Mouse (Mus musculus): ENCODE results near the gene Rad54l2.

Gene Rad54l2

DNA sequence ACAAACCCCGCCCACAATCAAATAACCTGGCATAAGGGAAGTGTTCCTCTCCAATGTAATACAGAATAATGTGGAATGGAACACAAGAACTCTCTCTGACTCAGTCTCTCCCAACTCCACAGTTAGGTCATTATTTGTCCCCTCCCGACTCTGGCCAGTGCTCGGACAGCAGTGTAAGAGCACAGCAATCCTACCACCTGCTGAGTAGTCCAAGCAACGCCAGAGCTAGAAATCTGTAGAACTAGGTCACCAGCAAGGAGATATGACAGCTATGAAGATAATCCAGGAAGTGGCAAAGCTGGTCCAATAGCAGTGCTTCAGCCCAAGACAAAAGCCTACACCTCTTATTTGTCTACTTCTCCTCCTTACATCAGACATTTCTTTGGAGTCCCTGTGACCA is 112.4 kb downstream of the Rad54l2 start:
- no peak for DNase-seq (ENCODE audit: low spot score in 2 of 2)

GRCm38 (mm10) chr9:106675965-106676364 is 113.0 kb downstream of the Rad54l2 start:
- no peak for DNase-seq (ENCODE audit: low spot score in 2 of 2)

DNA sequence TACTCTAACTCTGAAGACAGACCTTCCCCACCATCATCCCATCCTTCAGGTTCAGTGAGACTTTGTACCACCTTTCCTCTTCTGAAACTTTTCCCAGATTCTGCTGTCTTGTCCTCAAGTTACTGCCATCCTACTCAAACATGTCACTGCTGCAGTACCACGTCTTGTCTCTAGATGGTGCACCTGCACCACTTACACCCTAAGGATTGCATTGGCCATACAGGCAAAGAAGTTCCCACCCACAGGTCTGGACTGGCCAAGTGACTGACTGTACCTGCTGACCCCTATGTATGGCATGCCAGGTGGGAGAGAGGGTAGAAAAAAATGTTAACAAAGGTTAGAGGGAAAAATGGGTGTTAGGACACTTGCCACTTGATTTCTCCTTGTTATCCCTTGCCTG is 113.5 kb downstream of the Rad54l2 start:
- DNase-seq (ENCODE audit: low spot score in 2 of 2) = peak; percentile 75 to 84

DNA sequence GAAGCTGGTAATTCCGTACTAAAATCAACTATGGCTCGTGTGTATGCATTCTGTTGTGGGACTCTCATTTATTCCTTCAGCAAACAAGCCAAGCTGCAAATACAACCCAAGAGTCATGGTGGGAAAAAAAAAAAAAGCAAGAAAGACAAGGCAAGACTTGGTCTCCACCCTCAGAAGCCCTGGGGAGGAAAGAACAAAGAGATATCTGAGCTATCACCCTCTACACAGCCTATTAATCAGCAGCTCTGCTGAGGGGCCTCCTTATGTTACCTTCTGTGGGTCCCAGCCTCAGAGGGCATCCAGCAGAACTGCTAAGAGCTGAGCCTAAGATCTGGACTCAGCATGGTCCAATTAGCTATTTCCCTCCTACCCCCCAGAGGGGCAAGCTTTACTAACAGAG is 115.1 kb downstream of the Rad54l2 start:
- no peak for DNase-seq (ENCODE audit: low spot score in 2 of 2)

DNA sequence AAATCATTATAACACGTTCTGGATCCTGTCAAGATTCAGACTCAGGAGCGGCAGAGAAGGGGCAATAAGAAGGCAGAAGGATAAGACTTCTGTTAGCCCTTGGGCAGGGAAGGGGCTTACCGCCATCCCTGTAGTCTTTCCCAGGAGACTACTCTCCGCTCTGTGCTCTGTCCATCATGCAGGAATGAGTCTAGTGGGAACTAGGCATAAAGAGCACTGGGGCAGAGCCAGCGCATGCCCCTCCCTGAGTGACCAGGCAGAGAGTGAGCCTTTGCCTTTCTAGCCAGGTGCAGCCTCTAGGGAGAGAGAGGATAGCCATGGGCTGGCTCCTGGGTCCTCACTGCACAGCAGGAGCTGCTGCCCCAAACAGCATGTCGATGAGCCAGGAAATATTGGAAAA is 124.1 kb downstream of the Rad54l2 start:
- no peak for DNase-seq (ENCODE audit: low spot score in 2 of 2)

DNA sequence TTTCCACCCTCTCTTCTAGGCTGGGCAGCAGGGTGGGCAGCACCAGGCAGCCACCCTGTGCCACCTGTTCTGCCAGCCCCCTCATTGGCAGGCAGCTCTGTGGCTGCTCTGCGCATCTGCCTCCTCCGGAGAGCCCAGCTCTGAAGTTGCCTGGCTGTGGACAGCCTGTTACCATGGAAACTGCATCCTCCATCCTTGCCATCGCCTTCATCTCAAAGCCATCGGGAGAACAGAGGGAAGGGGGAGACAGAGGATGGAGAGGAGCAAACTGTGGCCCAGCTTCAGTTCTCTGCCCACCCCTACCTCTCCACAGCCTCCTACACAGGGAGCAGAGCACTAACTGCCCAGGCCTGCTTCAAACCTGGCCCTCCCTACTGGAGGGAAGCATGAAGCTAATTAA is 124.6 kb downstream of the Rad54l2 start:
- DNase-seq (ENCODE audit: low spot score in 2 of 2) = peak; percentile 55 to 73

DNA sequence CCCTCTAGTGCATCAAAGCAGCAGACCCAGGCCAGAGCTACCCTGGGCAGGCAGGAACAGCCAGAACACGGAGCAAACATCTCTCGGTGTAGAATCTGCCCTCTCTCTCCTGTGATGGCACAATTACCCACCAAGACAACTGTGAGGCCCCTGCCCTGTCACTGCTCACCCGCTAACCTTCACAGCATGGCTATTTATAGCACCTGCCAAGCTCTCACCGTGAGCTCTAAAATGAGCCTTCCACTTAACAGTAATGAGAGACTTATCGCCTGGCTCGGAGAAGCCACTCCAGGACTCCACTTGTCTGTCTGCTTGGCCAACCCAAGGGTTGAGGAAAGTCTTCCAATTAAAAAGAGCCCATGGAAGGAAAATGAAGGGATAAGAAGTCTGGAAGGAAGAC is 125.8 kb downstream of the Rad54l2 start:
- DNase-seq (ENCODE audit: low spot score in 2 of 2) = no peak

DNA sequence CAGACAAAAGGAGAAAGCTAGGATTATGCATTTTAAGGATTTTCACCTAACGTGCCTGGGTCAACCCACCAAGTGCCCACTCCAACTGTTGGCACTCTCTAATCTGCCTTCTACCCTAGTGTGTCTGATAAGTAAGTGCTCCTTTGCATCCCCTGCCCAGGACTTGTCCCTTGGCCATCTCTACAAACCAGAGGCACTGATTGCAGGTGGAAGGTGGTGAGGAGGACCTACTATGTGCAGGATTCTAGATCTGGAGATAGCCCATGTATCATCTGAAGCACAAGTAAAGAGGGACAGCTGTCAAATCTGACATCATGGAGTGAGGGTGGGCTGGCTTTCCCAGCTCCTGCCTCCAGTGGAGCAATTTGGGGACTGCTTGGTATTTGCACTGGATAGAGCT is 129.1 kb downstream of the Rad54l2 start:
- DNase-seq (ENCODE audit: low spot score in 2 of 2) = no peak

DNA sequence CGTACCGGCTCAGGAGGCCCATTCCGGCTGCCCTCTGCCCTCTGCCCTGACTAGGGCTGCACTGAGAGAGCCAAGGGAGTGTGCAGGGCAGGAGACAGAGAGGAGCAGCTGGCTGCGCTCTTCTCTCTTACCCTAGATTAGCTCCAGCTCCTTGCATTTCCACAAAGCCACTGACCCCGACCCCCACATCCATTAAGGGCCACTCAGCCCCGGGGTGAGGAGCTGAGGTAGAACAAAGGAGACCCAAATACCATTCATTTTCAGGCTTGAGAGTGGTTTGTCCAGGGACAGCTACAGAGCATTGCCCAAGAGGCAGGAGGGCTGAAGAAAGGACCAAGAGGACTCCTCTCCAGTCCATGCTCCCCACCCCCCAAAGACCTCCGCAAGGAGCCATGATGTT is 129.6 kb downstream of the Rad54l2 start:
- DNase-seq (ENCODE audit: low spot score in 2 of 2) = no peak

DNA sequence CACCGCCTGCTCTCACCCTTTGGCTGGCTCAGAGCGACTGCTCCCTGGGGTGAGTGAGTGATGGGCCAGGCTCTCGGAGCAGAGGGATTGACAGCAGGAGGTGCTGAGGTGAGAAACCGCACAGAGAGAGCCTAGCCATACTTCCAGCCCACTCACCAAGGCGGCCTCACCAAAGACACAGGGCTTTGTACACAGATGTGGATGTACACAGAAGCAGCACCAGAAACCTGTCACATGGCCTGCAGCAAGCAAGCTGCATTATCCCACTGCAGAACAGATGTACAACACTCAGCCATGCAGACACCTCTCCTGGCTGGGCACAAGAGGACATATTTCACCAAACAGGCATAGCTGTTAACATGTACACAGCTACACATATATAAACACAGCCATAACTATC is 131.4 kb downstream of the Rad54l2 start:
- no peak for DNase-seq (ENCODE audit: low spot score in 2 of 2)

- DNase-seq (ENCODE audit: low spot score in 2 of 2) = no peak
These were observed 132.2 kb downstream of the Rad54l2 start for GRCm38 (mm10) chr9:106656820-106657219.

- no peak for DNase-seq (ENCODE audit: low spot score in 2 of 2)
These were observed 132.9 kb downstream of the Rad54l2 start, which contains the start of gene Grm2 for GRCm38 (mm10) chr9:106655884-106656720. Grm2 (minus strand) TSS chr9:106656082.

GRCm38 (mm10) chr9:106652720-106653119 is 136.3 kb downstream of the Rad54l2 start:
- DNase-seq (ENCODE audit: low spot score in 2 of 2) = no peak

- no peak for DNase-seq (ENCODE audit: low spot score in 2 of 2)
These were observed 141.8 kb downstream of the Rad54l2 start for GRCm38 (mm10) chr9:106647226-106647625.

DNA sequence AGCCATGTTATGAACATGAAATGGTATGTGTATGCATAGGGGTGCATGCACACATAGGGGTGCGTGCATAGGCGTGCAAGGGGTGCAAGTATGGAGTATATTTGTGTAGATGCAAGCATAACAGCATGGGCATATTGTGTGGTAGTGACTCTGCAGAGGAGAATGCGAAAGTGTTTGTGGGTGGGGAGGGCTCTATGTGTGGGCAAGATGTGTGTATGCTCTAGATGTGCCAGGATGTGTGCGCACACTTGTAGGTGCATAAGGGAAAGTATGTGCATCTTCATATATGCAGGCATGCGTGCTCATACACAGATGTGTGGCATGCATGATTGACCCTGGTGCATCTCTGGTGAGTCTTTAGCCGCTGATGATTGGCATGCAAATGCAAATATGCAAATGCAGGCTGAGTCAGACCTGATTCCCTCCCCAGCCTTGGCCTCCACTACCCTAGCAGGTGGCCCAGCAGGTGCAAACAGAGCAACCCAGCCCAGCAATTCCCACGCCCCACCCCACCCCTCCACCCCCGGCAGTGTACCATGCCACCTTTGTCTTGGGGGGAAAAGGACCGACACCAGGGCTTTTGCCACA is 143.2 kb downstream of the Rad54l2 start:
- no peak for DNase-seq (ENCODE audit: low spot score in 2 of 2)

DNA sequence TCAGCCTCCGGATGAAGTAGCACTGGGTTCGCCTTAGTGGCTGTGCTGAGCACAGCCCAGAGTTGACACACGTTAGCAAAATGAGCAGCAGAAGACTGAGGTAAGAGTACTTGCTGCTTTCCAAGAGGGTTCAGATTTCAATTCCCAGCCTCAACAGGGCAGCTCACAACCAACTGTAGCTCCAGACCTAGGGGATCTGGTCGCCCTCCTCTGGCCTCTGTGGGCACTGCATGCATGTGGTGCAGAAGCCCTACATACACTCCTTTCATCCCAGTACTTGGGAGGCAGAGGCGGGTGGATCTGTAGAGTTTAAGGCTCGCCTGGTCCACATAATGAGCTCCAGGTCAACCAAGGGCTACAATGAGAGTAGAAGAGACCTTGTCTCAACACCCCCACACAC is 145.2 kb downstream of the Rad54l2 start:
- no peak for DNase-seq (ENCODE audit: low spot score in 2 of 2)

DNA sequence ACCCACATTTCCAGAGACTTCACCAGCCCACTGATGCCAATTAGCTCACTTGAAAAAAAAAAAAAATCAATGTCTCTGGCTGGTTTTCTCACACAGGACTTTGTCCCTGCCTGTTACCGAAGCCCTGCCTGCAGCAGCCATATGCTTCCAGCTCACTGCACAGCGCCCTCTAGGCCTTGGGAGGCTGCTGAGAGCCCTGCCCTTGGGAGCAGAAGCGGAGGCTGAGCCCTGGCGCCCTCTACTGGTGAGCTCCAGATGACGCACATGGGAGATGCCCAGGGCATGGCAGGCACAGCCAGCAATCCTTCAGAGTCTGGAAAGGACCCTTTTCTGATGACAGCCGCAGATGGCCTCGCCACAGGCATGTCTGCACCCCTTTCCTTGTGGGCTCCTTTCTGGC is 145.9 kb downstream of the Rad54l2 start:
- peak; percentile 63 to 65 for DNase-seq (ENCODE audit: low spot score in 2 of 2)

DNA sequence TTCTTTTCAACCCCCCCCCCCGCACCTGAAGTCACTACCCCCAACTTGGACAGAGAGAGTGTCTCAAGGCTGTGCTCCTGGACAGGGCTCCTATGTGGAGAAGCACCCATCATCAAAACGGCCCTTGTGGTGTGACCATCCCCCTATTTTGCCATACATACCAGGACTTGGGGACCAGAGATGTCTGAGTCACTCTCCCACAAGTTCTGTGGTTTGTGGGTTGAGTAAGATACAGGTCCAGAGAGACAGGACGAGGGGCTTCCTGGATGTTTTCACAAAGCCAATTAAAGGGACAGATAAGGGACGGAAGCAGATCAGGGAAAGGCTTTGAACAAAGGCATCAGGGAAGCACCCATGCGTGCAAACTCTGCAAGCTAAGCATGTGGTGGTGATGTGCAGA is 147.6 kb downstream of the Rad54l2 start:
- no peak for DNase-seq (ENCODE audit: low spot score in 2 of 2)

DNA sequence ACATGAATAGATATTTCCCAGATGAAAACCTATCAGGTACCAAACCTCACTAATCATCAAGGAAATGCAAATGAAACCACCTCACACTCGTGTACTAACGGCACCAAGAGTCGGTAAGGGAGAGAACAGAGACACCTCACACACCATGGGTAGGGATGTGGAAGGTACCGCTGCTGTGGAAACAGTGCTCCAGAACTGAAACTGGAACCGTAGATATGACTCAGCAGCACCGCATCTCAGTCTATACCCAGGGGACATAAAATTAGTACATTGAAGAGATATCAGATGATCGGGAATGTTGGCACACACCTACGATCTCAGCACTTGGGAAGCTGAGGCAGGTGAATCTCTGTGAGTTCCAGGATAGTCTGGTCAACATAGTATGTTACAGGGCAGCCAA is 150.8 kb downstream of the Rad54l2 start:
- no peak for DNase-seq (ENCODE audit: low spot score in 2 of 2)
